Mouse (Mus musculus) forebrain, embryonic 16.5 days (tissue): ENCODE data around the gene Dcakd. TPM values are rescaled to one million over a fixed set of nuclear protein-coding genes. Genes with fewer than 3 reads are reported as not detected.
A peak's percentile ranks its signal among the peaks of the same experiment; 100 is the strongest.

ENCODE experiments used
- ATAC-seq: fragments of 200-750 bp; cut with Nextera tagmentation; 2 replicates; pipeline ENCODE4 v1.8.0; 2017; ENCODE audit warnings: mild to moderate bottlenecking, moderate library complexity
- H3K27ac ChIP-seq: fragments of 300-500 bp; sonication (generic); 2 replicates; pipeline ENCODE4 v1.5.1; 2014; ENCODE audit warnings: low read length, control low read depth
- H3K27me3 ChIP-seq: fragments of 300-500 bp; sonication (generic); replicated peaks from 2 replicates; pipeline ENCODE4 v1.6.1; 2014; ENCODE audit warnings: low read length; ENCODE audit not compliant: control insufficient read depth, insufficient read depth
- H3K36me3 ChIP-seq: fragments of 300-500 bp; sonication (generic); 2 replicates; pipeline ENCODE4 v1.6.1; 2014; ENCODE audit not compliant: control insufficient read depth, insufficient read depth
- H3K4me1 ChIP-seq: fragments of 300-500 bp; sonication (generic); replicated peaks from 2 replicates; pipeline ENCODE4 v1.6.1; 2014; ENCODE audit warnings: low read length; ENCODE audit not compliant: control insufficient read depth, insufficient read depth
- H3K4me2 ChIP-seq: fragments of 300-500 bp; sonication (generic); 2 replicates; pipeline ENCODE4 v1.6.1; 2014; ENCODE audit warnings: mild to moderate bottlenecking, low read length, control low read depth
- H3K4me3 ChIP-seq: fragments of 300-500 bp; sonication (generic); replicated peaks from 2 replicates; pipeline ENCODE4 v1.5.1; 2014; ENCODE audit warnings: mild to moderate bottlenecking, low read length, control low read depth
- H3K9ac ChIP-seq: fragments of 300-500 bp; sonication (generic); replicated peaks from 2 replicates; pipeline ENCODE4 v1.6.1; 2014; ENCODE audit warnings: low read depth, low read length, control low read depth
- H3K9me3 ChIP-seq: fragments of 300-500 bp; sonication (generic); 2 replicates; pipeline ENCODE4 v1.6.1; 2016; ENCODE audit warnings: low read length; ENCODE audit not compliant: control insufficient read depth
- WGBS: fragments of 180-500 bp; shearing (Covaris S2); extraction: QIAGEN DNeasy Blood & Tissue Kit; methylation state at CpG from one replicate; pipeline ENCODE4 v1.1.7; 2014; 5-methylcytosine and 5-hydroxymethylcytosine counted together
- polyA plus RNA-seq: library from polyadenylated mRNA; unstranded; fragments of >200 nt; fragmentation: Nextera tagmentation; extraction: Ambion mirVana; gene quantifications from 2 replicates; pipeline ENCODE4 v1.2.1, GENCODE M21; 2015

The Dcakd gene
- polyA plus RNA-seq, 1 experiment from 2014 or later, result 166 TPM

DNA sequence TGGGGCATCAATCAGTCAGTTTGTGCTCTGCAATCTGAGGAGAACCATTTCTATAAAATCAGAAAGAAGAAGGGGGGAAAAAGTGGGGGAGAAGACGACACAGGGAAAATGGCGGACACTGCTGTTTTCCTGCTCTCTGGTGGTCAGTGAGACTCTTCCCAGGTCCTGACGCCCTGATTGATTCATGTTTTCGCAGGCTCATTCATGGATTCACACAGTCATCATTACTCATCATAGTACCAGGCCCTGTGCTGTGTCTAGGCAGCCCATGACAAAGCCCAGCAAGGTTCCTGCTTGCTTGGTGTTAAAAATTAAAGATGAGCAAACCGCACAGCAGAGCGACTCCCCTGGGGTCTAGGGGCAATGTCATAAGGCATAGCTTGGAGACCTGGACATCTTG lies 69.7 kb downstream of the Dcakd start:
- Histone ChIP-seq H3K4me2 (no peak overlapping the region), H3K9me3 (no peaks in the 10 kb centered on the region), H3K9ac (no peak overlapping the region), H3K4me3 (no peak overlapping the region), H3K36me3 (no peaks in the 10 kb centered on the region), H3K27me3 (no peaks in the 10 kb centered on the region), H3K27ac (no peak overlapping the region), H3K4me1 (peaks cover 18% of the 10 kb centered on the region)
- WGBS, result 95% methylated on average over 6 of the region's 6 CpGs
- no peak for ATAC-seq

DNA sequence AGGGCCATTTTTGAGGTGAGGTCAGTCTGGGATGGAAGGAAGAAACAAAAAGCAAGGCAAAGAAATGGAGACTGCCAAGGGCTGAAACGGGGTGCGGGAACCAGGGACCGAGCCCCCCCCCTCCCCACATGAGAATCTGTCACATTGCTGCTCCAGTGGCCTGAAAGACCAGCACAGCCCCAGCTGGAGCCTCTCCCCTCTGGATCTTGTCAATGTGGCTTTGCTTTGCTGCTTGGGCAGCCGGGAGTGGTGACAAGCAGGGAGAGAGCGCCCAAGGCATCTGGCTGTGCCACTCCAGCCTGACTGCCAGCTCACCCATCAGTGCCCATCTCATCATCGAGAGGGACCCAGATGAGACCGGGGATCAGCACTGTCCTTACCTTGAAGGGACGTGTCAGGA lies 70.4 kb downstream of the Dcakd start:
- peaks cover 12% of the 10 kb centered on the region for H3K4me1 ChIP-seq
- ATAC-seq, result no peak
- no peaks in the 10 kb centered on the region for H3K36me3 ChIP-seq
- no peaks in the 10 kb centered on the region for H3K27me3 ChIP-seq
- H3K4me2 ChIP-seq, result no peak overlapping the region
- no peak overlapping the region for H3K9ac ChIP-seq
- 87% methylated on average over 8 of the region's 8 CpGs for WGBS
- no peaks in the 10 kb centered on the region for H3K9me3 ChIP-seq
- no peak overlapping the region for H3K4me3 ChIP-seq
- no peak overlapping the region for H3K27ac ChIP-seq

DNA sequence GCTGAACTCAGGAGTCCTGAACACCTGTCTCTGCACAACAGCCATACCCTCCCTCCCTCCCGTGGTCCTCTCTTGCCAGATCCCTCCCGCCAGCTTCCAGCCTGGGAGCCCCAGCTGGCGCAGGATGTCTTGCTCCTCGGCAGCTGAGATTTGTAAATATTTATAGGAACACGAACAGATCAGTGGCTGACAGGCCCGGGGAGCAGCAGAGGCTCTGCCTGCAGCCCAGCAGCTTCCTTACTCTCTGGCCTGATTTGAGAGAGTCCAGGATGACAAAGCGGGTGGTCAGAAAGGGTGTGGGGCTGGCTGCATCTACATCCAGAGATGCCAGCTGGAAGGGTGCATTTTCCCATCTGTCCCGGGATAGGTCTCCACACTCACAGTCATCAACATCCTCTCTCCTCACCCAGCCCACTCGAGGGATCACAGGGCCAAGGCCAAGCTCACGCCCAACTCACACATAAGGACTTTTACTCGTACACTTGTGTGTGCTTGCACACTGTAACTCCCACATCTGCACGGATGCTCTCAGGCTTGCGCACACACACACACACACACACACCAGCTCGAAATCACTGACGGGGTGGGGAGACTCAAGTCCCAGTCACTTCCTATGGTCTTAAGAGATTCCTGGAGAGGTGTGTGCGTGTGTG lies 71.0 kb downstream of the Dcakd start:
- Histone ChIP-seq H3K4me2 (no peak overlapping the region), H3K36me3 (no peaks in the 10 kb centered on the region), H3K4me3 (no peak overlapping the region), H3K27ac (no peak overlapping the region), H3K9me3 (no peaks in the 10 kb centered on the region), H3K27me3 (no peaks in the 10 kb centered on the region), H3K4me1 (peaks cover 12% of the 10 kb centered on the region), H3K9ac (no peak overlapping the region; the same call in 1 of the 2 replicates)
- 52% methylated on average over 16 of the region's 16 CpGs for WGBS
- 0 out of 2 replicates have a peak, but pooled peaks have one; percentile 31 for ATAC-seq

DNA sequence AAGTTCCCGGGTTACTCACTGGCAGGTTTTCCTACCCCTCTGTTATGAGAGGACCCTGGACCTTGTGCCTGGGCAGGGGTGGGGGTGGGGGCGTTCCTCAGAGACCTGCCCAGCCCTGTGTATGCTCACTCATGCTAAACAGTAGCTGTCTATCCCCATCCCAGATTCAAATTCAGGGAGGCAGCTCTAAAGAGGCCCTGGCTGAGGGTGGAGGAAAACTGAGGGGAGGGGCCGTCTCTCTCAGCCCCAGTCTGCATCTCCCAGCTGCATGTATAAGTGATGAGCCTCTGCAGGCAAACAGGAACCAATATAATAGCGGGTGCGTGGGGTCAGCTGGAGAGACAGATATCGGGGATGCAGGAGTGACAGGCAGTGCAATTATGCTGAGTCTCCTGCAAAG lies 75.2 kb downstream of the Dcakd start:
- Histone ChIP-seq H3K27me3 (peaks cover 6% of the 10 kb centered on the region), H3K27ac (no peak overlapping the region), H3K9ac (no peak overlapping the region), H3K36me3 (no peaks in the 10 kb centered on the region), H3K4me2 (no peak overlapping the region), H3K4me1 (peaks cover 22% of the 10 kb centered on the region), H3K9me3 (no peaks in the 10 kb centered on the region), H3K4me3 (no peak overlapping the region)
- 34% methylated on average over 6 of the region's 6 CpGs for WGBS
- ATAC-seq, result 0 out of 2 replicates have a peak, but pooled peaks have one; percentile 21

DNA sequence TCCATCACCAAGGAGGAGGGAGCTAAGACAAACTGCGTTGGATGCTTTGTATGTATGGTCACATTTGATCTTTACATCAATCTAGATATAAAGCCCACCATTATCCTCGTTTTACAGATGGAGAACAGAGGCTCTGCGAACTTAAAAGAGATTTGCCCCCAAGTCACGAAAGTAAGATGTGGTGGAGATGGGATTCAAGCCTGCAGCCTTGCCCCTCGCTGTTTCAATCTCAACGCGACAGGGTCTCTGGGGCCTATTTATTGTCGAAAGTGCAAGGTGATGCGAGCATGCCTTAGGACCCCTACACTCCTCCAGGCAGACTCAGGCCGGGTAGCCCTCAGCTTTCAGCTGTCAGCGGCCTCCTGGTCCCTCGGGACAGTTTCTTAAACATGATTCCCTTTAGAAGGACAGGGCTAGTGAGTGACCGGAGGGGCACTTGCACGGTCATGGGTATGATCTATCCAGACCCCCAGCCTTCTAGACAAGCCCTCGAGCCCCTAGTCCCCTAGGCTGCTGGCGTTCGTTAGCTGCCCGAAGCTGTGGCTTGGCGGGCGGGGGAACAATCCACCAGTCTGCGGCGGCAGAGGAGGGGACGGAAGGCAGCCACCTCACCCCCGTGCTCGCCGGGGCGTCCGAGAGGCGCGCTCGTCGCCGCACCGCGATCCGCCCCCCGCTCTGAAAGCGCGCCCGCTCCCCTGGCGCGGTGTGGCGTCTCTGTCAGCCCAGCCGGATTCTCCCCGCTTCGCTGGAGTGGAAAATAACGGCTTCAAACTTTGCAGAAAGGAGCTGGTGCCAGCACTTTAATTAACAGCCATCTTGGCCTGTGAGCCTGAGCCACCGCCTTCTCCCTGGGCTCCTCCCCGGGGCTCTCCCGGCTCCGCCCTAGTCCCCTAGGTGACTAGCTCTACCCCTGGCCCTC lies 79.8 kb downstream of the Dcakd start:
- Histone ChIP-seq H3K4me3 (peak overlapping the region; percentile 42), H3K9me3 (no peaks in the 10 kb centered on the region), H3K27ac (no peak overlapping the region), H3K36me3 (no peaks in the 10 kb centered on the region), H3K9ac (peak overlapping the region; percentile 58), H3K4me1 (peaks cover 34% of the 10 kb centered on the region), H3K27me3 (peaks cover 50% of the 10 kb centered on the region), H3K4me2 (peak overlapping the region; percentile 62)
- WGBS, result 2% methylated on average over 51 of the region's 51 CpGs
- peak; percentile 47; the same call in 1 of the 2 replicates for ATAC-seq

DNA sequence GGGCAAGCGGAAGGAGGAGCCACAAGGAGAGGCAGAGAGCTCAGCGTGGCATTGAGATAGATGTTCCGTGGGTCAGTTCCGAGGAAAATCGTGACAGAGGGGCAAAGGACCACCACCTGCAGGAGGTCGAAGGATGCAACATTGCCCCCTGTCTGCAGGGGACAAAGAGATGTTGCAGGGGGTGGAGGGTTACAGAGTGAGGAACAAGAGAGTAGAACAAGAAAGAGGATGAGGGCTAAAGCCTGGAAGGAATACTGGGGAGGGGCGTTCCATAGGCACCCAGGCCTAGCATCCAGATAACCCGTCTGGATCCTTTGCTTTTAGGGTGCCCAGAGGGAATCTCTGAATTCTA lies 81.2 kb downstream of the Dcakd start:
- ATAC-seq, result peak; percentile 18; the same call in 1 of the 2 replicates
- Histone ChIP-seq H3K9me3 (no peaks in the 10 kb centered on the region), H3K36me3 (no peaks in the 10 kb centered on the region), H3K9ac (no peak overlapping the region; the same call in 1 of the 2 replicates), H3K27ac (no peak overlapping the region), H3K27me3 (peaks cover 55% of the 10 kb centered on the region), H3K4me2 (peak overlapping the region; percentile 64), H3K4me1 (peaks cover 32% of the 10 kb centered on the region), H3K4me3 (peak overlapping the region; percentile 47)
- WGBS, result 12% methylated on average over 8 of the region's 8 CpGs

DNA sequence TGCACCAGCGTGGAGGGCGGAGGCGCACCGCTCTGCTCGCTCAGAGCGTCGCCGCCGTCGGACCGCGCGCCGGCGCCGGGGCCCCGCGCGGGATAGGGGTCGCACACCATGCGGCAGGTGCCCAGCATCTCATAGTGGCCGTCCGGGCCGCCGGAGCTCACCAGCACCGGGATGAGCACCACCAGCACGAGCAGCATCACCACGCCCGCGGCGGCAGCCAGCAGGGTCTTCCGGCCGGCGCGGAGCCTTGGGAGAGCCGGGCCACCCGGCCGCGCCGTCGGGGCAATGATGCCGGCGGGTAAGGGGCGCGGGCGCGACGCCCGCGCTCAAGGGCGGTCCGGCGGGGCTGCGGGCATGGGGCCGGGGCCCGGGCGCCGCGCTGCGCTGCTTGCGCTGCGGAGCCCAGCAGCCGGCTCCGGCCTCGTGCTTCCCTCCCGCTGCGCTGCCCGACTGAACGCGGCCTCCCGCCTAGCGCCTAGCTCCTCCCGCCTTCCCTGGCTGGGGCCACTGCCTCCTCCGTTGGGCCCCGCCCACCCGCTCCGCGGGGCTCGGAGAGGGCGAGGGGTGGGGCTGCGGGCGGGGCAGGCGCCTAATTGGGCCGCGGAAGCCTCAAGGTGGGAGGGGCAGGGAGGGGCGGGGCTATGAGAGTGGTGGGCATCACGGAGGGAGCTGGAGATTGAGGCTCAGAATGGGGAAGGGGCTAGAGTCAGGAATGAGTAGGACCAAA lies 81.7 kb downstream of the Dcakd start, which contains the start of gene C1ql1:
Gene C1ql1, minus strand, starts transcription at position 424 of the 727 bp plus-strand sequence.
- H3K36me3 ChIP-seq, result no peaks in the 10 kb centered on the region
- H3K4me1 ChIP-seq, result peaks cover 32% of the 10 kb centered on the region
- peak; percentile 84 for ATAC-seq
- under 1% methylated on average over 82 of the region's 87 CpGs for WGBS
- no peak within 1 kb of the TSS for H3K27ac ChIP-seq
- H3K9ac ChIP-seq, result peak within 1 kb of the TSS; percentile 48
- peaks cover 55% of the 10 kb centered on the region for H3K27me3 ChIP-seq
- no peaks in the 10 kb centered on the region for H3K9me3 ChIP-seq
- H3K4me3 ChIP-seq, result peak within 1 kb of the TSS; percentile 47
- H3K4me2 ChIP-seq, result peak within 1 kb of the TSS; percentile 64

DNA sequence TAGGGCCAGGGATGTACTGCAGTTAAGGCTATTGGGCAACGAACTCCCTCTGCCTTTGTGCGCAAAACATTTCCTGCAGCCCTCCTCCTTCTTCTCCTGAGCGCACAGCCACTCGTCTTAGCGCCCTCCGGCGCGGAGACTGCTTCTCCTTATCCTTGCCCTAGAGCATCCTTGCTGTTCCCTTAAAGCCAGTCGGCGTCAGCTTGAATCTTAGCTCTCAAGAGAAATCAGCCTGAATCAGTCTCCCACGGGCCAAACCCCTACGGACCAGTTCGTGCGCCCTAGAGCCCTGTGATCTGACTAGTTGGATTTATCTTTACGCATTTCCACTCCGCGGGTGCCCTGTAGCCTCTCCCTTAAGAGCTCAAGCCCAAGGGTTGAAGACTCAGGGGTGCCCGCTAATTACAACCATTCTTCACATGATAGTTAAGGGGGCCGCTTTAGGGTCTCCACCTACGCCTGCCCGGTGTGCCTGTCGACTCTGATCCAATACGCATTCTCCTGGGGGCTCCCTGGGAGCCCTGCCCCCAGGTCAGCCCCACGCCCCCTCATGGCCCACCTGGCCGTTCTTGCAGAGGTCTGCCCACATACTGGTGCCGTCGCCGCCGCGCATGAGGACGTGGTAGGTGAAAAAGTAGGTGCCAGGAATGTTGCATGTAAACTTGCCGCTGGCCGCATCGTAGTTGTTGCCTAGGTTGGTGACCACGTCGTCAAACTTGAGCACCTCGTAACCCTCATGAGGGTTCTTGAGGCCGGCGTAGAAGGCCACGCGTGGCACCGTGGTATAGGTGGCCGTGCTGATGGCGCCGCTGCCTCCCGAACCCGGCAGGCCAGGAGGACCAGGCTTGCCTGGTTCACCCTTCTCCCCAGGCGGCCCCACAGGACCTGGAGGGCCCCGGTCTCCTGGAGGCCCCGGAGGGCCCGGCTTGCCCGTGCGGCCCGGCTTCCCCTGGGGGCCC lies 82.5 kb downstream of the Dcakd start:
- Histone ChIP-seq H3K4me2 (peak overlapping the region; percentile 64), H3K9me3 (no peaks in the 10 kb centered on the region), H3K27ac (no peak overlapping the region), H3K9ac (peak overlapping the region; percentile 48), H3K36me3 (no peaks in the 10 kb centered on the region), H3K4me3 (peak overlapping the region; percentile 47), H3K27me3 (peaks cover 55% of the 10 kb centered on the region), H3K4me1 (peaks cover 32% of the 10 kb centered on the region)
- WGBS, result 1% methylated on average over 54 of the region's 54 CpGs
- ATAC-seq, result peak; percentile 4; the same call in 1 of the 2 replicates
